Mouse (Mus musculus): ENCODE data around the gene Nphp4.

The Nphp4 gene

GRCm38 (mm10) chr4:152476427-152477023 lies at the start of gene Nphp4:
TSS of gene Nphp4 (plus strand) at chr4:152476706.
- no peak for DNase-seq (ENCODE audit: low read depth, low spot score)

- no peak for DNase-seq (ENCODE audit: low read depth, low spot score)
Measured at GRCm38 (mm10) chr4:152428259-152428658, 48.2 kb upstream of the Nphp4 start.

GRCm38 (mm10) chr4:152432308-152432707 lies 44.2 kb upstream of the Nphp4 start:
- no peak for DNase-seq (ENCODE audit: low read depth, low spot score)

GRCm38 (mm10) chr4:152434836-152435235 lies 41.7 kb upstream of the Nphp4 start:
- peak; percentile 83 for DNase-seq (ENCODE audit: low read depth, low spot score)

- DNase-seq (ENCODE audit: low read depth, low spot score): peak; percentile 56
Measured at GRCm38 (mm10) chr4:152435255-152435654, 41.3 kb upstream of the Nphp4 start.

GRCm38 (mm10) chr4:152440882-152441281 lies 35.6 kb upstream of the Nphp4 start:
- no peak for DNase-seq (ENCODE audit: low read depth, low spot score)

GRCm38 (mm10) chr4:152441536-152441935 lies 35.0 kb upstream of the Nphp4 start:
- no peak for DNase-seq (ENCODE audit: low read depth, low spot score)

GRCm38 (mm10) chr4:152446178-152446577 lies 30.3 kb upstream of the Nphp4 start:
- no peak for DNase-seq (ENCODE audit: low read depth, low spot score)

GRCm38 (mm10) chr4:152447731-152448665 lies 28.5 kb upstream of the Nphp4 start:
- DNase-seq (ENCODE audit: low read depth, low spot score): no peak

- no peak for DNase-seq (ENCODE audit: low read depth, low spot score)
Measured at GRCm38 (mm10) chr4:152448666-152449018, 27.9 kb upstream of the Nphp4 start.

- DNase-seq (ENCODE audit: low read depth, low spot score): no peak
Measured at GRCm38 (mm10) chr4:152451371-152451770, 25.1 kb upstream of the Nphp4 start.

- no peak for DNase-seq (ENCODE audit: low read depth, low spot score)
Measured at GRCm38 (mm10) chr4:152453079-152453478, 23.4 kb upstream of the Nphp4 start.

- DNase-seq (ENCODE audit: low read depth, low spot score): no peak
Measured at GRCm38 (mm10) chr4:152454153-152454552, 22.4 kb upstream of the Nphp4 start.

GRCm38 (mm10) chr4:152456609-152457008 lies 19.9 kb upstream of the Nphp4 start:
- no peak for DNase-seq (ENCODE audit: low read depth, low spot score)

GRCm38 (mm10) chr4:152457673-152458072 lies 18.8 kb upstream of the Nphp4 start:
- DNase-seq (ENCODE audit: low read depth, low spot score): no peak

- no peak for DNase-seq (ENCODE audit: low read depth, low spot score)
Measured at GRCm38 (mm10) chr4:152462516-152462915, 14.0 kb upstream of the Nphp4 start.

- DNase-seq (ENCODE audit: low read depth, low spot score): no peak
Measured at GRCm38 (mm10) chr4:152463147-152463546, 13.4 kb upstream of the Nphp4 start.

GRCm38 (mm10) chr4:152465116-152465515 lies 11.4 kb upstream of the Nphp4 start:
- no peak for DNase-seq (ENCODE audit: low read depth, low spot score)

- DNase-seq (ENCODE audit: low read depth, low spot score): no peak
Measured at GRCm38 (mm10) chr4:152466601-152467000, 9.9 kb upstream of the Nphp4 start.

GRCm38 (mm10) chr4:152467951-152468350 lies 8.6 kb upstream of the Nphp4 start:
- DNase-seq (ENCODE audit: low read depth, low spot score): no peak

- no peak for DNase-seq (ENCODE audit: low read depth, low spot score)
Measured at GRCm38 (mm10) chr4:152475941-152476340, 565 bp upstream of the Nphp4 start.

- no peak for DNase-seq (ENCODE audit: low read depth, low spot score)
Measured at GRCm38 (mm10) chr4:152477106-152477465, 580 bp downstream of the Nphp4 start.

Data from embryo, embryonic 11.5 days (tissue).